Mouse (Mus musculus): ENCODE measurements at regions not wholly inside any gene's neighbourhood (a gene's known extent, or its start where the extent isn't known, plus 50 kb on each side); places are given as distances from the start of the nearest gene placed in this dataset.

- Histone ChIP-seq H3K4me1 (ENCODE audit: control insufficient read depth, insufficient read depth, insufficient read length) (no peaks in the 10 kb centered on the region), H3K36me3 (ENCODE audit: control insufficient read depth, insufficient read depth, low read length) (no peaks in the 10 kb centered on the region), H3K4me3 (ENCODE audit: extremely low read depth, insufficient read depth, insufficient read length) (no peak overlapping the region), H3K27ac (ENCODE audit: insufficient read depth, low read length) (no peak overlapping the region), H3K27me3 (ENCODE audit: control insufficient read depth, insufficient read depth, low read length) (no peaks in the 10 kb centered on the region)
- TF ChIP-seq CTCF (IDR thresholded peaks at IDR 0.05; ENCODE audit: extremely low read depth, insufficient read depth, insufficient read length, insufficient replicate concordance) (no peak), POLR2A (IDR thresholded peaks at IDR 0.05; ENCODE audit: low read depth, low read length) (no peak)
- DNase-seq (ENCODE audit: low read depth in 1 of 2, low spot score in 2 of 2): no peak
- WGBS: 84% methylated on average over 4 of the region's 4 CpGs
These were observed 255.7 kb upstream of the Sall1 start for GRCm38 (mm10) chr8:89299637-89300036.

GRCm38 (mm10) chr8:89295686-89296085 is 251.7 kb upstream of the Sall1 start:
- Histone ChIP-seq H3K27me3 (ENCODE audit: control insufficient read depth, insufficient read depth, low read length) (no peaks in the 10 kb centered on the region), H3K4me1 (ENCODE audit: control insufficient read depth, insufficient read depth, insufficient read length) (no peaks in the 10 kb centered on the region), H3K27ac (ENCODE audit: insufficient read depth, low read length) (no peak overlapping the region), H3K36me3 (ENCODE audit: control insufficient read depth, insufficient read depth, low read length) (no peaks in the 10 kb centered on the region), H3K4me3 (ENCODE audit: extremely low read depth, insufficient read depth, insufficient read length) (no peak overlapping the region)
- no peak for DNase-seq (ENCODE audit: low read depth in 1 of 2, low spot score in 2 of 2)
- 88% methylated on average over 5 of the region's 5 CpGs for WGBS
- TF ChIP-seq CTCF (IDR thresholded peaks at IDR 0.05; ENCODE audit: extremely low read depth, insufficient read depth, insufficient read length, insufficient replicate concordance): no peak
- no peak for TF ChIP-seq POLR2A (IDR thresholded peaks at IDR 0.05; ENCODE audit: low read depth, low read length)

GRCm38 (mm10) chr8:89289017-89289416 is 245.1 kb upstream of the Sall1 start:
- H3K4me1 ChIP-seq (ENCODE audit: control insufficient read depth, insufficient read depth, insufficient read length): no peaks in the 10 kb centered on the region
- TF ChIP-seq CTCF (IDR thresholded peaks at IDR 0.05; ENCODE audit: extremely low read depth, insufficient read depth, insufficient read length, insufficient replicate concordance): no peak
- TF ChIP-seq POLR2A (IDR thresholded peaks at IDR 0.05; ENCODE audit: low read depth, low read length): no peak
- 31% methylated on average over 5 of the region's 5 CpGs for WGBS
- DNase-seq (ENCODE audit: low read depth in 1 of 2, low spot score in 2 of 2): no peak
- no peak overlapping the region for H3K4me3 ChIP-seq (ENCODE audit: extremely low read depth, insufficient read depth, insufficient read length)
- no peaks in the 10 kb centered on the region for H3K27me3 ChIP-seq (ENCODE audit: control insufficient read depth, insufficient read depth, low read length)
- no peak overlapping the region for H3K27ac ChIP-seq (ENCODE audit: insufficient read depth, low read length)
- no peaks in the 10 kb centered on the region for H3K36me3 ChIP-seq (ENCODE audit: control insufficient read depth, insufficient read depth, low read length)

- DNase-seq (ENCODE audit: low read depth in 1 of 2, low spot score in 2 of 2): no peak
- no peaks in the 10 kb centered on the region for H3K4me1 ChIP-seq (ENCODE audit: control insufficient read depth, insufficient read depth, insufficient read length)
- no peaks in the 10 kb centered on the region for H3K27me3 ChIP-seq (ENCODE audit: control insufficient read depth, insufficient read depth, low read length)
- H3K36me3 ChIP-seq (ENCODE audit: control insufficient read depth, insufficient read depth, low read length): no peaks in the 10 kb centered on the region
- TF ChIP-seq POLR2A (IDR thresholded peaks at IDR 0.05; ENCODE audit: low read depth, low read length) (no peak), CTCF (IDR thresholded peaks at IDR 0.05; ENCODE audit: extremely low read depth, insufficient read depth, insufficient read length, insufficient replicate concordance) (no peak)
- WGBS: 90% methylated on average over 14 of the region's 14 CpGs
- H3K4me3 ChIP-seq (ENCODE audit: extremely low read depth, insufficient read depth, insufficient read length): no peak overlapping the region
- H3K27ac ChIP-seq (ENCODE audit: insufficient read depth, low read length): no peak overlapping the region
These were observed 241.1 kb upstream of the Sall1 start for GRCm38 (mm10) chr8:89284871-89285564.

GRCm38 (mm10) chr8:89283105-89284096 is 239.4 kb upstream of the Sall1 start:
- Histone ChIP-seq H3K4me3 (ENCODE audit: extremely low read depth, insufficient read depth, insufficient read length) (no peak overlapping the region), H3K4me1 (ENCODE audit: control insufficient read depth, insufficient read depth, insufficient read length) (no peaks in the 10 kb centered on the region), H3K27me3 (ENCODE audit: control insufficient read depth, insufficient read depth, low read length) (no peaks in the 10 kb centered on the region), H3K27ac (ENCODE audit: insufficient read depth, low read length) (no peak overlapping the region), H3K36me3 (ENCODE audit: control insufficient read depth, insufficient read depth, low read length) (no peaks in the 10 kb centered on the region)
- TF ChIP-seq CTCF (IDR thresholded peaks at IDR 0.05; ENCODE audit: extremely low read depth, insufficient read depth, insufficient read length, insufficient replicate concordance) (no peak), POLR2A (IDR thresholded peaks at IDR 0.05; ENCODE audit: low read depth, low read length) (no peak)
- 89% methylated on average over 17 of the region's 17 CpGs for WGBS
- no peak for DNase-seq (ENCODE audit: low read depth in 1 of 2, low spot score in 2 of 2)

GRCm38 (mm10) chr8:89279844-89280243 is 235.9 kb upstream of the Sall1 start:
- WGBS: 70% methylated on average over 3 of the region's 3 CpGs
- no peak for DNase-seq (ENCODE audit: low read depth in 1 of 2, low spot score in 2 of 2)
- no peak overlapping the region for H3K27ac ChIP-seq (ENCODE audit: insufficient read depth, low read length)
- no peaks in the 10 kb centered on the region for H3K27me3 ChIP-seq (ENCODE audit: control insufficient read depth, insufficient read depth, low read length)
- no peaks in the 10 kb centered on the region for H3K4me1 ChIP-seq (ENCODE audit: control insufficient read depth, insufficient read depth, insufficient read length)
- no peak overlapping the region for H3K4me3 ChIP-seq (ENCODE audit: extremely low read depth, insufficient read depth, insufficient read length)
- no peaks in the 10 kb centered on the region for H3K36me3 ChIP-seq (ENCODE audit: control insufficient read depth, insufficient read depth, low read length)
- no peak for TF ChIP-seq CTCF (IDR thresholded peaks at IDR 0.05; ENCODE audit: extremely low read depth, insufficient read depth, insufficient read length, insufficient replicate concordance)
- TF ChIP-seq POLR2A (IDR thresholded peaks at IDR 0.05; ENCODE audit: low read depth, low read length): no peak
